Mouse (Mus musculus) T-cell, adult 2 months (primary cell): Measurements from ENCODE around the gene Cdk13.

Experiments used
- DNase-seq: peaks from one replicate; pipeline ENCODE4 v3.0.0; 2022; ENCODE audit warnings: low spot score

The Cdk13 gene

DNA sequence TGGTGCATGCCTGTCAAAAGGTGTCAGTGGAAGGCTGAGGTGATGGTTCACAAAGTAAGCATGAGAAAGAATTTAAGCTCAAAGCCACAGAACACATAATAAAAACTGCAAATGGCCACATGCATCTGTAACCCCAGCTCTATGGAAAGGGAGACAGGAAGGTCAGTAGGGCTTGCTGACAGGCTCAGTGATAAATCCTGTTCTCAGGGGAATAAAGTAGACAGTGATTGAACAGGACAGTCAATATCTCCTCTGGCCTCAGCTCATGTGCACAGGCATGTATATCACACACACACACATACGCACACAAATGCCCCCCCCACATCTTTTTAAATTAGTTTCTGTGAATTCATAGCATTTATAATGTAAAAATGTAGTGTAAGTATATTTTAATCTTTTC lies 42.5 kb downstream of the Cdk13 start:
- DNase-seq = no peak

DNA sequence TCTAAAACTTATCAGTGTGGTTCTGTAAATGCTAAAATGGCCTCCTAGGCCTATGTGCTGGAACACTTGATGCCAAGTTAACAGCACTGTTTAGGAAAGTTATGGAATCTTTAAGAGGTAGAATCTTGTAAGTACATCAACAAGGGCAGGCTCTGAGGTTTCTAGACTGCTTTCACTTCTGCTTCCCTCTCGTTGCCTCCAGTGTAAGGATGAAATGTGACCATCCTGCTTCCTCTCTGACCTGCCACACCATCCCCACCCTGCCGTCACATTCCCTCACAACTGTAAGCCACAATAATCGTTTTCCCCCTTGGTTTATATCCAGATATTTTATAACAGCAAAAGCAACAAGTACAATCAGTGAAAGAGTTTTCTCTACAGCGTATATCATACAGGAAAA lies 49.9 kb downstream of the Cdk13 start:
- no peak for DNase-seq

DNA sequence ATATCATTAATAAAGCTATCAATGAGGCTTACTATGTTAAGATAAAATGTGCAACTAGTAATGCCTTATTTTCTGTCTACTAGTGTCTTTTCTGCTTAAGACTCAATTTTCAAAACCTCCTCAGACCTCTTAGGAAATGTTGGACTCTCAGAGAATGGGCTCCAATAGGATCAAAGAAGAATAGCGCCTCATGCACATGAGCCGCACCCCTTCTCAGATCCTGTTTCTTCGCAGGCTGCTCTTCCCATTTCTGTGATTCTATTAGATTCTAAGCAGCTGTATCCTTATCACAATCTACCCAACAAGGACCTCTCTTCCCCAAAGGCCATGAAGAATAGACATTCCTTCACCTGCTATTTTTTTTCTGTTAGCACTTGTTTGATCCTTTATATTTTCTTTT lies 76.1 kb downstream of the Cdk13 start:
- no peak for DNase-seq

DNA sequence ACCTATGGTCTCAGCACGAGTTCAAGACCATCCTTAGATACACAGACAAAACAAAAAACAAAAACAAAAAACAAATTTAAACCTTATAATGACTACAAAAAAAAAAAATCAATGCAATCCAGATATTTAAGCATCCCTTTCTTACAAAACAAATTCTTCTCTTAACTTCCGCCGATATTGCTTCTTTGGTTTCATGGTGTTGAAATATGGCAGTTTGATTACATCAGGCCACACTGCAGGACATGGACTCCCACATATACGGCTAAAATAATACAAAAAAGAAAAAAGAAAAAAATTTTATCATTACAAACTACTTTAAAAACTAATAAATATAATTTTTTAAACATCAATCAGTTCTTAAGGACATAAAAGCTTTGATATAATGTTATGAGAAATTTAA lies 77.0 kb downstream of the Cdk13 start:
- DNase-seq = no peak

DNA sequence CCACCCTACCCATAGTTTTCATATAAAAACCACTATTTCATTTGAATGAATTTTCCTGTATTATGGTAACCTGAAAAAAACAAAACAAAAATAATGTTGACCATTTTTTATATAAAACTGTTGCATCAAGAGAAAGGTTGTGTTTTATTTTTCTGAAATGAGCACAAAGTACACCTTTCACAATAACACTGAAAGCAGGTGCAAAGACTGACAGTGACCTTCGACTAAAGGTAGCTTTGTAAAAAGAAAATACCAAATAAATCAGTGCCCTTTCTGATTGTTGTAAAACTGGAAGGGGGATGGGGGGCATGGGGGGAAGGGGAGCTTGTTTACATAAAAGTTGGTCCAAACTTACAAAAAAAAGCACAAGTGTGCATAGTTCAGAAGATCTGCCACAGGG lies 87.5 kb downstream of the Cdk13 start:
- no peak for DNase-seq

DNA sequence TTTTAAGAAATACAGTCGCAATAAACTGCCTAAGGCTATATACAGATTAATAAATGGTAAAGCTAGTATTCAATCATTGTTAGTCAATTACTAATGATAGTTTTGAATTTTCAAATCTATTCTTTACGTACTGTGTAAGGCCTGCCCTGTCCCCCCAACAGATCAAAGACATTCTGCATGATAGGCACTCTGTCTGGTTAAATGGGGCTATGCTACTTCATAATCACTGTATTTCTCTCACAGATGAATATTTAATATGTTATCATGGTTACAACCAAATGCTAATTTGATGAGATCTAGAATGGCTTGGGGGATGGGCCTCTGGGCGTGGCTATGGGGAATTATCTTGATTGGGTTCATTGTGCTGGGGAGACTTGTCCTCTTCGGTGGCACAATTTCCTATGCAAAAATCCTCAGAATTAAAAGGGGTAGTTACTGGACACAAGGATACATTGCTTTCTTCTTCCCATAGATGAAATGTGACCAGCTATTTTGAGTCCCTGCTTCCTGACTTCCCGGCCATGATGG lies 96.0 kb downstream of the Cdk13 start:
- DNase-seq = no peak

DNA sequence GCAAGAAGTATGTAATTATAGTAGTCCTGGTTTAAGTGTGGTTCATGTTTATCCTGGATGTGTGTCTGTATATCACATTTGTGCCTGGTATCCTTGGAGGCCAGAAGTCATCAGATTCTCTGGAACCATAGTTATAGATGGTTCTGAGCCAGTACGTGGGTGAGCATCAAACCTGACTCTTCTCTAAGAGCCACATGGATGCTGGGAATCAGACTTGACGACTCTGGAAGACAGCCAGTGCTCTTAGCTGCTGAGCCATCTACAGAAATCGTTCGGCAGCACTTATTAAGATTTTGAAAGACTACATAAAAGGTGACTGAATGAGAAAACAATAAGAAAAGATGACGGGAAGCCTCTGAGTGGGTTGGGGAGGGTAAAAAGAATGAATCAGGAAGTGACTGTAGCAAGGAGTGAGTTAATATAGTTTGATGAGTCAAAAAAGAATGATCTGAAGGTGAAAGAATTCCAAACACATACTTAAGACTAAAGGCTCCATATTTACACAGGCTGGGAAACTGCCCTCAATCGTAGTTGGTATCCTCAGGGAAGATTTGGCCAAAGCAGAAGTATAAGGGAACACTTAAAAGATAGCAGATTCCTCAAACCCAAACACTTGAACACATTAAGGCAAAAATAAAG lies 99.6 kb downstream of the Cdk13 start:
- no peak for DNase-seq

DNA sequence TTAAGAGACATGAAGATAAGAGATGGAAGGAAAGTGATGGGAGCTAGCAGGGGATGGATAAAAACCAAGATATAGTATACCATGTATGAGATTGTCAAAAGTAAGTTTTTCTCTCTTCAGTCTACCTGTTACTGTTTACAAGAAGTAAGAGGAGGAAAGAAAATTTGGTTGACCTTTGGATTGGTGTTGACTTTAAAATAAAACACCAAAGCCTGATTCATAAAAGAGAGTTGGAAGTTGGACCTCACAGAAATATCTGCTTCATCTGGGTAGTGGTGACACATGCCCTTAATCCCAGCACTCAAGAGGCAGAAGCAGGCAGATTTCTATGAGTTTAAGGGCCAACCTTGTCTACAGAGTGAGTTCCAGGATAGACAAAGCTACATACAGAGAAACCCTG lies 102.6 kb downstream of the Cdk13 start:
- no peak for DNase-seq

DNA sequence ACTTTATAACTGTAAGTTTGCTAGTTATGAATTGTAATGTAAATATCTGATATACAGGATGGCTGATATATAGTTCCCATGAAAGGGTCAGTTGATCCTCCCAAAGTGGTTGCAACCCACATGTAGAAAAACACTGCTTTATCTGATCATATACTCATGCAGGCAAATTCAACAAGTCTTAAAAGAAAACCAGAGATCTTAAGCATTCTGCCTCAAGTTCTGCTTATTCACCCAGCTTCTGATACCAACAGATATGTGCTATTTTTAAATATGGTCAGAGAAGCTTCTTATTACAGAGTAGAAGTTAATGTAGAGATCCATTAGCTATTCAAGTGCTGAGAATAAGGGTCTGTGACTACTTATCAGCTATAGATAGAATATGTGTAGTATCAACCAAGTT lies 103.6 kb downstream of the Cdk13 start:
- no peak for DNase-seq

DNA sequence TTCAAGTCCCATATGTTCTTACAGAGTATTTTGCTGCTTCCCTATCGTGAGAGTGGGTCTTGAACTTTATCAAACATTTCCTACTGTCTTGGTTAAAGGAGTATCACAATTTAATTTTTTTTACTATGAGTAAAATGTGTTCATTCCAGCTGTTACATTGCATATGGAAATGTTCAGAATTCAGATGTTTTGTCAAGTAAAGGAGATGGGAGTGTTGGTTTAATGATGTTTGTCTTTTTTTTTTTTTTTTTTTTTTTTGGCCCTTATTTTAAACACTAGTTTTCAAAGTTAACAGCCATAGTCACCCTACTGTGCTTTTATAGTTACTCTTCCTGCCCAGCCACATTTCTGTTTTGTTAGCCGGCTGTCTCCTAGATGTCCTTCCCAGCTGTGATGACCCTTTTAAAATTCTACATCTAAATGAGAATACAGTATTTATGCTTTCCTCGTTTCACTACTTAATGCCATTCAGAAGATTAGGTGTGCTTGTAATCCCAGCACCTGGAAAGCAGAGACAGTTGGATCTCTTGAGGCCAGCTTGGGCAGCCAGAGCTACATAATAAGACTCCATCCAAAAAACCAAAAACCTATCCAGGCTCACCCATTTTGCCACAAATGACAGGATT lies 104.7 kb downstream of the Cdk13 start:
- no peak for DNase-seq

DNA sequence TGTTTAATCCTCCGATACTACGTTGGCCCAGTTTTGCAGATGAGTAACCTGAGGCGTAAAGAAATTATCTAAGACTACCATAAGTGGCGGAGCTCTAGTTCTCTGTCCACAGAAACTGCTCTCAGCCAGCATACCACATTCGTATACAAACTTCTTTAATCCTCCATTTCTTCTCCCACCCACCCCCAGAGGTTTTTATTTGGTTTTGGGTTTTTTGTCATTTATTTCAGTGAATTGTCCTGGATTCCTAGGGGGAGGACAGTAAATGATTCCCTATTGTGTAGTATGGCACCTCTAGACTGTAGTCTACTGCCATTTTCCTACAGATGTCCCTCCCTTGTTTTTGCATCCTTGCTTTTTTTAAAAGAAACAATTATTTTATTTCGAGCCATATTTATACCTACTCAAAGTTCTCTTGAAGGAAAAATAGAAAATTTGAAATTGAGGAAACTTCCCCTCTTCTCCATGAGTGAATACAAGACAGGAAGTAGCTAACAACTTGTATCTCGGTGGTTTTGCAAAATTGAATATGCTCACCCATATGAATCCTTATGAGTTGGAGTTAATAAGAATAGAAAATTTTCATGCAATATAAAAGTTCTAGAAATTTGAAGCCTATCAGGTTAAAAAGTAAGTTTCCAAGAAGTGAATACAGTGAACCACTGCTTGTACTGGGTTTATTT lies 108.9 kb downstream of the Cdk13 start:
- no peak for DNase-seq

DNA sequence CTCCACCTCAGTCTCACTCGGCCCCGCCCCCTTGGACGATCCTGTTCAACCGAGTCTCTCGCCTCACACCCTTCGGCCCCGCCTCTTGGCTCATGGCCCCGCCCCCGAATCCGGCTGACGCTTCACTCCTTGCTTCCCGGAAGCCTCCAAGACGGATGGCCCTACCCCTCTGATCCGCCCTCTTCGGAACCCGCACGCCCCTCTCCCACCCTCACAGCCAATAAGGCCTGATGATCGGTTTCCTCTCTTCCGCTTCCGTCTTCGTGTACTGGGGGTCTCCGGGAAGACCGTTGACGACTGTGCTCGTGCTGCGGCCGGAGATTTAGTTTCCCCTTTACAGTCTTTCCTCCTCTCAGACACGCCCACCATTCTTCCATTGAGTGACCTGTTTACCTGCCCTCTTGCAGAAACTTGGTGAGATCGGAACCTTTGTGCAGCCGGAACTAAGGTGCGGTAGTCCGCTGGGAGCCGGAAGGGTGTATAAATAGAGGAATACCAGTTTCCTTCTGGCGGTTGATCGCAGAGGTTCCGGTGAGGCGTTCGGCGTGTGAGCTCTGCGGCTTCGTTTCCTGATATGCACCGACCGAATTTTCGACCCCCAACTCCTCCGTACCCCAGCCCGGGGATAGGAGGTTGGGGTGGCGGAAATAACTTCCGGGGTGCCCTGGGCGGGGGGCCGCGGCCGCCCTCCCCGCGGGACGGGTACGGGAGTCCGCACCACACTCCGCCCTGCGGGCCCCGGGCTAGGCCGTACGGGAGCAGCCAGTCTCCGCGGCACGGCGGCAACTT lies 109.8 kb downstream of the Cdk13 start, which contains the start of the genes Mplkip and Sugct:
Mplkip (plus strand) TSS at position 282 of the 789 bp plus-strand sequence.
Sugct (minus strand) TSS at position 643 of the 789 bp plus-strand sequence.
- peak; percentile 100 for DNase-seq

DNA sequence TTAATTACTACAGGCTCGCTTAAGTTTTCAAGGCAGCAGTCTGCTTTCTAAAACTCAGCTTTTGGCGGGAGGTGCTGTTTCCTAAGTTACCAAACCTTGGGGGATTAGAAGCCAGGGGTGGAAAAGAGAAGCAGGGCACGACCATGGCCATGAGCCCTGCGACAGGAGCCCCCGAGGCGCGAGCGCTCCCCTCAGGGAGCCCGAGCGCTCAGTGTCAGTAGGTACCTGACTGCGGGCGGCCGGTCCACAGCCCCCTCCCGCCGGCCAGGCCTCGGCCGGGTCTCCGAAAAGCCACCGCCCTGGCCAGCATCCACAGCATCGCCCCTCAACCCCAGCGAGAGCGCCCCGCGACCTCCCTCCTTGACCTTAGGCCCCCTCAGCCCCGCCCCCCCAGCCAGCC lies 110.5 kb downstream of the Cdk13 start:
- DNase-seq = no peak

DNA sequence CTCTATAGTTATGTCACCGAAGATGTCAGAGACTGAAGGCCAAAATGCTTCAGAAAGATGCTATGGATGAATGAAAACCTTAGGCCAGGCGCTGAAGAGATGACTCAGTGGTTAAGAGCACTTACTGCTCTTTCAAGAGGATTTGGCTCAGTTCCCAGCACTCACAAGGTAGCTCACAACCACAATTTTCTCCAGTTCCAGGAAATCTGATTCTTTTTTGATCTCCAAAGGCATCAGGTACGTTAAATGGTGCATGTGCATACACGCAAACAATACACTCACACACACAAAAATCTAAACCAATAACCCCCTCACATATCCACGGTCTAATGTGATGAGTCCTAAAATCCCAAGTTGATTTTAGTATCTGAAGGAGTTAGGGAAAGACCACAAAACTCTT lies 111.1 kb downstream of the Cdk13 start:
- peak; percentile 8 for DNase-seq

DNA sequence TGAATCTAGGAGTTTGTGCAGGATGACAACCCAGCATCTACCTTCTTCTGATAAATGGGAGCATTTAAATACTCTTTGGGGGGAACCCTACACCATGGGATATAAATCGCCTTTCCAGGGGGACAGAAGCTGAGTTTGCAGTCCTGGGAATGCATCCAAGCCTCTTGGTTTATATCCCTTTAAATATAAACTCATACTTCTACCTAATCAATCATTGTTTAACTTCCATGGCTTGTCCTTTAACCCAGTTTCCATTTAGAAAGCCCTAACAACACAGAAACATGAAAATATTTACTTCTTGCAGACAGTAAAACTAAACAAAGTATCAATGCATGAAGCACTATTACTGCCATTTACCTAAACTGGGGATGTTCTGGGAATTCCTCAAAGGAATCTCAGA lies 113.5 kb downstream of the Cdk13 start:
- DNase-seq = no peak

DNA sequence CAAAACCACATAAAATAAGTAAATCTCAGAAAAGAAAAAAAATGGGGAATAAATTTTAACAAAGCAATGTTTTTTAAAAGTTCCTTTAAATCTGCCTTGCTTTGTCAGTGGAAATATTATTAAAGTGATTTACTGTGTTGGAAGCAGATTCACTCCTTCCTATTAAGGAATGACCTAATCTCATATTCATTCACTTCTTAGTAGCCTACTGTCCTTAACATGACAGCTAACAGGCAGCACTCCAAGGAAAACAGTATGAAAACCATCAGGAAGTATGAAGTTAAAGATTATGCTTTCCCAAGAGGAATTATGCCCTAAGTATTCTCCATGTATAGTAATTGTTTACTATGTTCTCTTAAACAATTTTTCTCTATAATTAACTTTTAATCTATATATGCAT lies 114.2 kb downstream of the Cdk13 start:
- DNase-seq = no peak

DNA sequence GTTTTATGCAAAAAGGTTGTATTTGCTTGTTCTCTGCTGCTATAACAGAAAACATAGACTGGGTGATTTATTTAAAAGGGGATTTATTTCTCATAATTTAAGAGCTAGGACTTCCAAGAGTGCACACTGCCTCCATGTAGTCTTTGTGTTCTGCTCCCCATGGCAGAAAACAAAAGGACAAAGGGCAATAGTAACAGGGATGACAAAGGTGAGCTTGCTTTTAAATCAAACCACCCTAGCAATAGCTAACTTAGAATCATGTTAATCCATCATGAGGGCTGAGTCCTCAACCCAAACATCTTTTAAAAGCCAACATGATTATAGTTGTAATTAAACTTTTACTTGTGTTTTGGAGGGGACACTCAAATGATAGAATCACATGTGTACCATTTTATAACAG lies 115.4 kb downstream of the Cdk13 start:
- no peak for DNase-seq

DNA sequence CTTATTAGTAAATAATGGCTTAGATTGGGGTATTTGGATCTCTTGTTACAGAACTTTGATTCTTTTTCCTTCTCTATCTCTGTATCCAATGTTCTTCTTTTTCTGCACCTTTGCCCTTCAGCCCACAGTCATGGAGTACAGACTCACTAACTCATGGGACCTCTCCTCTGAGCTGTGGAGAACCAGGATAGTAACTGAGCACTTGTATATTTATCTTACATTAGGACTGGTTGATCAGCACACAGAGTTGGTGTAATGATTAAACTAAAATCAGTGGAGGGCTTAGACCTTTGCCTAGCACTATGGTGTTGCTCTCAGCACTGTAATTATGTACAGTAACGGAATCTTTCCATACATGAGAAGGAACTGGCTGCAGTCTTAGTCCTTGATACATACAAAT lies 133.8 kb downstream of the Cdk13 start:
- no peak for DNase-seq

DNA sequence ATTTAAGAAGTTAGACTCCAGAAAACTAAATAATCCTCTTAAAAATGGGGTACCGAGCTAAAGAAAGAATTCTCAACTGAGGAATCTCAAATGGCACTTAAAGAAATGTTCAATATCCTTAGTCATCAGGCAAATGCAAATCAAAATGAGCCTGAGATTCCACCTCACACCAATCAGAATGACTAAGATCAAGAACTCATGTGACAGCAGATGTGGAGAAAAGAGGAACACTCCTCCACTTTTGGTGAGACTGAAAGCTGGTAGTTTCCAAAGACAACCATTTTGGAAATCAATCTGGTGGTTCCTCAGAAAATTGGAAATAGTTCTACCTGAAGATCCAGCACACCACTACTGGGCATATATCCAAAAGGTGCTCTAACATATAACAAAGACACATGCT lies 137.5 kb downstream of the Cdk13 start:
- DNase-seq = no peak
